Mouse (Mus musculus) kidney, postnatal 0 days (tissue): ENCODE data around the gene Kcng4. TPM values are rescaled to one million over a fixed set of nuclear protein-coding genes. Genes with fewer than 3 reads are reported as not detected.

Experiments used
- ATAC-seq: fragments of 200-750 bp; cut with Nextera tagmentation; replicated peaks from 2 replicates; pipeline ENCODE4 v1.8.0; 2017; ENCODE audit warnings: low read depth, moderate number of reproducible peaks, moderate TSS enrichment, moderate library complexity; ENCODE audit not compliant: low FRiP score
- DNase-seq: peaks from one replicate; pipeline ENCODE4 v3.0.0-alpha.2; 2016; ENCODE audit warnings: low spot score
- H3K27ac ChIP-seq: fragments of 300-500 bp; sonication (generic); 2 replicates; pipeline ENCODE4 v1.5.1; 2014; ENCODE audit warnings: mild to moderate bottlenecking
- H3K27me3 ChIP-seq: fragments of 300-500 bp; sonication (generic); 2 replicates; pipeline ENCODE4 v1.6.1; 2014; ENCODE audit warnings: low read length, mixed read lengths; ENCODE audit not compliant: insufficient read depth
- H3K36me3 ChIP-seq: fragments of 300-500 bp; sonication (generic); 2 replicates; pipeline ENCODE4 v1.6.1; 2014; ENCODE audit warnings: low read length, mixed read lengths; ENCODE audit not compliant: insufficient read depth
- H3K4me1 ChIP-seq: fragments of 300-500 bp; sonication (generic); replicated peaks from 2 replicates; pipeline ENCODE4 v1.6.1; 2014; ENCODE audit warnings: antibody characterized with exemption, low read length, mixed read lengths; ENCODE audit not compliant: insufficient read depth
- H3K4me2 ChIP-seq: fragments of 300-500 bp; sonication (generic); 2 replicates; pipeline ENCODE4 v1.6.1; 2014; ENCODE audit warnings: mild to moderate bottlenecking, low read length, moderate library complexity, mixed read lengths
- H3K4me3 ChIP-seq: fragments of 300-500 bp; sonication (generic); replicated peaks from 2 replicates; pipeline ENCODE4 v1.5.1; 2014; ENCODE audit warnings: low read depth, low read length
- H3K9ac ChIP-seq: fragments of 300-500 bp; sonication (generic); 2 replicates; pipeline ENCODE4 v1.6.1; 2014; ENCODE audit warnings: low read depth, low read length
- H3K9me3 ChIP-seq: fragments of 300-500 bp; sonication (generic); replicated peaks from 2 replicates; pipeline ENCODE4 v1.6.1; 2016; ENCODE audit warnings: low read length, inconsistent platforms, mixed read lengths
- CTCF ChIP-seq: IDR thresholded peaks from 2 replicates; pipeline ENCODE4 v1.5.1; 2016; ENCODE audit warnings: antibody characterized with exemption, low read depth, mild to moderate bottlenecking, moderate library complexity
- WGBS: fragments of 180-500 bp; shearing (Covaris S2); extraction: QIAGEN DNeasy Blood & Tissue Kit; methylation state at CpG from one replicate; pipeline ENCODE4 v1.1.7; 2014; 5-methylcytosine and 5-hydroxymethylcytosine counted together
- polyA plus RNA-seq: library from polyadenylated mRNA; unstranded; fragments of >200 nt; fragmentation: Nextera tagmentation; extraction: Ambion mirVana; gene quantifications from 2 replicates; pipeline ENCODE4 v1.2.1, GENCODE M21; 2015

Gene Kcng4
- polyA plus RNA-seq, 1 experiment from 2014 or later: 0.14 TPM

DNA sequence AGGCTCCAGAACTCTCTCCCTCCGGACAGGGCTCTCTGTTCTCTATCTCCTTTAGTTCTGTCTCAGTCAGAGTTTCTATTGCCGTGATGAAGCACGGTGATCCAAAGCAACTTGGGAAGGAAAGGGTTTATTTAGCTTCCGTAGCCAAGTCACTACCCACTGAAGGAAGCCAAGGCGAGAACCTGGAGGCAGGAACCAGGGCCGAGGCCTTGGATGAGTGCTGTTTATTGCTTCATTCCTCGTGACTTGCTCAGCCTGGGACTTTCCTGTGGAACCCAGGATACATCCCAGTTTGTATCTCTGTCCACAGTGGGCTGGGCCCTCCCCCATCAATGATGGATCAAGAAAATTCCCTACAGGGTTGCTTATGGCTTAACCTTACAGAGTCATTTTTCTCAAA, 1.3 kb upstream of the Kcng4 start:
- Histone ChIP-seq H3K27me3 (peaks cover 8% of the 10 kb centered on the region), H3K9me3 (no peaks in the 10 kb centered on the region), H3K36me3 (no peaks in the 10 kb centered on the region), H3K4me2 (no peak overlapping the region), H3K9ac (no peak overlapping the region), H3K4me1 (peaks cover 12% of the 10 kb centered on the region; the same call in 1 of the 2 replicates), H3K4me3 (no peak overlapping the region), H3K27ac (no peak overlapping the region)
- ATAC-seq (no peak), DNase-seq (no peak)
- no peak for TF ChIP-seq CTCF
- WGBS: 58% methylated on average over 7 of the region's 7 CpGs

DNA sequence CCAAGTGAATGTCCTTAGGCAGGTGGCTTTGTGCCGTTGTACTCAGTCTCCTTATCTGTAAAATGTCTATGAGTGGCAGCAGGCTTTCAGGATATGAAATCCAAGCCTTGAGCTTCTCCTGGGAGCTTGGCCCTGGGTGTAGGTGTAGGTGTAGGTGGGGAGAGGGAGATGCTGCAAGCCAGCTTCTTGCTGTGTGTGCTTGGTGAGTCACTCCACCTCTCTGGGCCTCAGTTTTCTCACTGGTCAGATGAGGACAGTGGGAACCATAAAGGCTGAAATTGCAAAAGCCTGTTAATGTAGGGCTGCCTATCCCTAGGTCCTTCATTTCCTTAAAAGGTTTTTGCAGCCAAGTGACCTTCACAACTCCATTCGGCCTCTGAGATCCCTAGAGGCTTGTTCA, 478 bp upstream of the Kcng4 start:
- no peak overlapping the region for H3K4me3 ChIP-seq
- 64% methylated on average over 2 of the region's 2 CpGs for WGBS
- ATAC-seq (no peak), DNase-seq (no peak)
- no peak for TF ChIP-seq CTCF
- H3K4me1 ChIP-seq: peaks cover 12% of the 10 kb centered on the region; the same call in 1 of the 2 replicates
- no peaks in the 10 kb centered on the region for H3K9me3 ChIP-seq
- H3K27me3 ChIP-seq: peaks cover 8% of the 10 kb centered on the region
- H3K4me2 ChIP-seq: no peak overlapping the region
- no peaks in the 10 kb centered on the region for H3K36me3 ChIP-seq
- no peak overlapping the region for H3K27ac ChIP-seq
- no peak overlapping the region for H3K9ac ChIP-seq

DNA sequence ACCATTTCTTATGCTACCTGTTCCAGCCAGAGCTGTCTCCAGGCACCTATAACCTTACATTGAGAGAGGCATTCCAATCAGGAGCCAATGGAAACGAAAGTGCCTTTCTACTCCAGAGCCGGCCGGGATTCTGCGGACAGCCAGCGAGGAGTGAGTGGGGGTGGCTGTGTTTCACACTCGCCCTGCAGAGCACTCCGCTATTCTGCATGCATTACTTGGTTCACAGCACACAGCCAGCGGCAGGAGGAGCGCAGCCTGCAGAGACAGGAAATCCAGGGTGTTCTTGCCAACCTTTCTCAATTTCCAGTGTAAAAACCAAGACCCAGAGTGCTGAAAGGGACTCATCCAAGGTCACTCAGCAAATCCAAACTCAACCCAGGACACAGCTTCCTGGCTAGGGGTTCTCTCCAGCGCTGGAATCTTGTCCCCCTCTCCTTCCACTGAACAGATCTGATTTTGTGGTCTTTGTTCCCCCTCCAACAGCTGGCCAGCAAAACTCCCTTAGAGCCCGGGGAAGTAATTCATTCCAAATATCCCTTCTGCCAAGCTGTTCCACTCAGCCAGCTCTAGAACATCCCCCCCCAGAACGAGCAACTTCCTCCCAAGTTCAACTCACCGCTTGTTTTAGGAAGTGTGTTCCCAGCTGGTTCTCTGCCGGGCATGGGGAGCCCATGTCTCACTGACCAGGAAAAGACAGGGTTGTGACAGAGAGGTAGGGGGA, 704 bp downstream of the Kcng4 start:
- Histone ChIP-seq H3K36me3 (no peaks in the 10 kb centered on the region), H3K9ac (no peak overlapping the region), H3K27ac (no peak overlapping the region), H3K9me3 (no peaks in the 10 kb centered on the region), H3K4me3 (no peak overlapping the region), H3K4me2 (0 out of 2 replicates have a peak overlapping the region, but pooled peaks have one; percentile 7), H3K27me3 (peaks cover 8% of the 10 kb centered on the region), H3K4me1 (peaks cover 12% of the 10 kb centered on the region; the same call in 1 of the 2 replicates)
- ATAC-seq (peak; percentile 45; the same call in 1 of the 2 replicates), DNase-seq (peak; percentile 66)
- TF ChIP-seq CTCF: no peak
- 12% methylated on average over 14 of the region's 14 CpGs for WGBS

DNA sequence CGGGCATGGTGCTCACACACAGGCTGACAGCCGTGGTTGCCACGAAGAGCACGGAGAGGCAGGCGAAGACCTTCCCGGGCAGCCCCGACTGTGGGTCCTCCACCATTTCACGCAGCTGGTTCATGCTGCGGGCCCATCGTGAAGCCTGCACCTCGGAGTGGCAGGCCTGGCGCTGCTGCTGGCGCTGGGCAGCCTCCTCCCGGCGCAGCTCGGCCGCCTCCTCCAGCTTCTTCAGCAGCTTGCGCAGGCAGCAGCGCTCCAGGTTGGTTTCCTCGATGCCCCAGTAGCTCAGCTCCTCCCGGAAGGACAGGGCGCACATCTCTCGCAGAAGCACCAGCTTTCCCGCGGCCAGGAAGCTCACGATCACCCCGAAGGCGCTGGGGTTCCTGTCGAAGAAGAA, 2.6 kb downstream of the Kcng4 start:
- H3K27me3 ChIP-seq: peaks cover 8% of the 10 kb centered on the region
- peaks cover 12% of the 10 kb centered on the region; the same call in 1 of the 2 replicates for H3K4me1 ChIP-seq
- 61% methylated on average over 29 of the region's 29 CpGs for WGBS
- H3K27ac ChIP-seq: no peak overlapping the region
- ATAC-seq: no peak
- no peak overlapping the region for H3K4me2 ChIP-seq
- no peak for DNase-seq
- no peaks in the 10 kb centered on the region for H3K9me3 ChIP-seq
- no peak overlapping the region for H3K4me3 ChIP-seq
- no peak overlapping the region for H3K9ac ChIP-seq
- no peak for TF ChIP-seq CTCF
- H3K36me3 ChIP-seq: no peaks in the 10 kb centered on the region

DNA sequence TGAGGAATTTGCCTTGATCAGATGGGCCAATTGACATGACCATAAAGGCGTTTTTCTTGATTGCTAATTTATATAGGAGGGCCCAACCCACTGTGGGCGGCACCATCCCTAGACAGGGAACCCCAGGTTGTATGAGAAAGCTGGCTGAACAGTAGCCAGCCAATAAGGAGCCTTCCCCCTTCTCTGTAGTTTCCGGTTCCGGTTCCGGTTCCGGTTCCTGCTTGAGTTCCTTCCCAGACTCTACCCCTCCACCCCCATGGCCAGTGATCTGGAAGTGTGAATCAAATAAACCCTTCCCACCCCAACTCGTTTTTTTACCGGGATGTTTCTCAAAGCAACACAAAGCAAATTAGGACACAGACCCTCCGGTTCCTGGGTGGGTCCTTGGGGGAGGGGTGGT, 3.2 kb downstream of the Kcng4 start:
- no peak for TF ChIP-seq CTCF
- H3K36me3 ChIP-seq: no peaks in the 10 kb centered on the region
- peaks cover 8% of the 10 kb centered on the region for H3K27me3 ChIP-seq

DNA sequence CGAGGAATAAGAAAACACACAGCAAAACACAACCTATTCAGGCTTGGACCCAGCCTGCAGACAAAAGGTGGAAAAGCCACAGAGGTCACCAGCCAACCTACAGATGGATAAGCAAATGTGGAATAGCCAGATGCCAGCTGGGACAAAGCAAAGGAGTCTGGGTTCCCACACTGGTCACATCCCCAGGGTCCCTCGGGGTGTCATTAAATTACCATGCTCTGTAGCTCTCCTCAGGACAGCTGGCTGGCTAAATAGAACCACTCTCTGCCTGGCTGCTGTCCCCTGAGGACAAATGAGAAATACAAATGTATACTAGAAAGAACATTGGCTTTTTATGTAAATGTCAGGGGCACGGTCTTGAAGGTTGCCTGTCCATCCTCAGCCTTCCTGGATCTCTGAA, 4.6 kb downstream of the Kcng4 start:
- H3K27ac ChIP-seq: no peak overlapping the region
- TF ChIP-seq CTCF: no peak
- DNase-seq (no peak), ATAC-seq (no peak)
- H3K4me1 ChIP-seq: peaks cover 12% of the 10 kb centered on the region; the same call in 1 of the 2 replicates
- WGBS: 24% methylated on average over 3 of the region's 3 CpGs
- H3K27me3 ChIP-seq: peaks cover 8% of the 10 kb centered on the region
- no peaks in the 10 kb centered on the region for H3K36me3 ChIP-seq
- H3K9ac ChIP-seq: no peak overlapping the region
- H3K4me2 ChIP-seq: no peak overlapping the region
- no peaks in the 10 kb centered on the region for H3K9me3 ChIP-seq
- no peak overlapping the region for H3K4me3 ChIP-seq

More for the DNA sequence above, 3.2 kb downstream of the Kcng4 start:
- H3K9ac ChIP-seq: no peak overlapping the region
- H3K27ac ChIP-seq: no peak overlapping the region
- 85% methylated on average over 9 of the region's 9 CpGs for WGBS
- DNase-seq: no peak
- no peaks in the 10 kb centered on the region for H3K9me3 ChIP-seq
- no peak for ATAC-seq
- peaks cover 12% of the 10 kb centered on the region; the same call in 1 of the 2 replicates for H3K4me1 ChIP-seq
- no peak overlapping the region for H3K4me3 ChIP-seq
- no peak overlapping the region for H3K4me2 ChIP-seq
